8 mouse cellular contexts compared by ENCODE assay signal in the genomic region with DNA sequence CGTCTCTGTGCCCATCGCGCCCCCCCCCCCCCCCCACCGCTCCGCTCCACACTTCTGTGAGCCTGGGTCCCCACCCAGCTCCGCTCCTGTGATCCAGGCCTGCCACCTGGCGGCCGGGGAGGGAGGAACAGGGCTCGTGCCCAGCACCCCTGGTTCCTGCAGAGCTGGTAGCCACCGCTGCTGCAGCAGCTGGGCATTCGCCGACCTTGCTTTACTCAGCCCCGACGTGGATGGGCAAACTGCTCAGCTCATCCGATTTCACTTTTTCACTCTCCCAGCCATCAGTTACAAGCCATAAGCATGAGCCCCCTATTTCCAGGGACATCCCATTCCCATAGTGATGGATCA. TPM values are rescaled to one million over a fixed set of nuclear protein-coding genes. Genes with fewer than 3 reads are reported as not detected.
DNase-seq lines count a peak whose midpoint lies in the region; ATAC-seq lines count a peak whose summit lies in the region.

No protein-coding gene starts in this region.

- DNase-seq in cerebellum, adult 8-10 months: no peak
- DNase-seq in embryo, embryonic 10 days (ENCODE audit: low spot score): peak; percentile 86
- peak; percentile 85 for DNase-seq in gastrocnemius, postnatal 25 days
- DNase-seq in left cerebral cortex, postnatal 36 days (ENCODE audit: low spot score in 2 of 2): peak; percentile 68 to 75
- peak; percentile 88 for DNase-seq in mesoderm, embryonic 11.5 days (ENCODE audit: low read depth, low spot score)
- peak; percentile 70 for DNase-seq in right cerebral cortex, postnatal 4 days

- intact Hi-C loops in left cerebral cortex, postnatal 36 days (cut with DNase I): loop anchor here (2.0 kb wide), 1 partner anchor 18 kb away; no protein-coding TSS in a partner anchor

- ATAC-seq in cerebellum, adult (ENCODE audit: insufficient number of reproducible peaks, low FRiP score, low TSS enrichment): 0 out of 2 replicates have a peak, but pooled peaks have one; percentile 49
- peak; percentile 66 for ATAC-seq in inflammation-experienced regulatory T-cells, adult 6 months

RNA-seq across cellular contexts. Expression of gene Six5, which starts 1.2 kb away (rescaled TPM):
- 1 to 10 TPM; 2.0 to 2.7 TPM for total RNA-seq in gastrocnemius, postnatal 25 days (2021)
- polyA plus RNA-seq in inflammation-experienced regulatory T-cells, adult 6 months (2017; shearing (Covaris generic)): 1 to 10 TPM in 2 of 3 experiments, under 1 TPM in 1; 0.15 to 1.2 (median 1.0) TPM
- total RNA-seq in left cerebral cortex, postnatal 36 days (2021): 1 to 10 TPM; 1.6 to 2.6 TPM

RNA-seq across cellular contexts. Expression of gene Dmpk, which starts 9.5 kb away (rescaled TPM):
- total RNA-seq in gastrocnemius, postnatal 25 days (2021): 100 to 1,000 TPM; 315 to 350 TPM
- polyA plus RNA-seq in inflammation-experienced regulatory T-cells, adult 6 months (2017; shearing (Covaris generic)): not detected
- total RNA-seq in left cerebral cortex, postnatal 36 days (2021): 10 to 100 TPM; 21.4 to 40.2 TPM

RNA-seq across cellular contexts. Expression of gene Dmwd, which starts 17.1 kb away (rescaled TPM):
- total RNA-seq in gastrocnemius, postnatal 25 days (2021): 10 to 100 TPM; 22.4 to 22.7 TPM
- polyA plus RNA-seq in inflammation-experienced regulatory T-cells, adult 6 months (2017; shearing (Covaris generic)): under 1 TPM in 1 of 3 experiments, not detected in 2; 0.27 TPM
- total RNA-seq in left cerebral cortex, postnatal 36 days (2021): 100 to 1,000 TPM; 146 to 148 TPM

RNA-seq across cellular contexts. Expression of gene Gm4969, which starts 25.0 kb away (rescaled TPM):
- not detected for total RNA-seq in gastrocnemius, postnatal 25 days (2021)
- under 1 TPM in 1 of 3 experiments, not detected in 2; 0.11 TPM for polyA plus RNA-seq in inflammation-experienced regulatory T-cells, adult 6 months (2017; shearing (Covaris generic))
- under 1 TPM; 0.37 to 0.41 TPM for total RNA-seq in left cerebral cortex, postnatal 36 days (2021)

RNA-seq across cellular contexts. Expression of gene Fbxo46, which starts 26.5 kb away (rescaled TPM):
- 1 to 10 TPM; 2.9 TPM for total RNA-seq in gastrocnemius, postnatal 25 days (2021)
- 10 to 100 TPM; 18.3 to 20.6 (median 20.0) TPM for polyA plus RNA-seq in inflammation-experienced regulatory T-cells, adult 6 months (2017; shearing (Covaris generic))
- total RNA-seq in left cerebral cortex, postnatal 36 days (2021): 10 to 100 TPM; 14.0 to 14.3 TPM

Comparison
In these comparisons a context has a peak if more than half of its experiments do, and no peak if none do; other contexts are left out.
1. RNA of gene Dmpk, which starts 9.5 kb away (total RNA-seq): 315 to 350 TPM in gastrocnemius, postnatal 25 days; 21.4 to 40.2 TPM in left cerebral cortex, postnatal 36 days; every median in the first group is over 4 times any median in the second.
2. RNA of gene Dmwd, which starts 17.1 kb away (total RNA-seq): 146 to 148 TPM in left cerebral cortex, postnatal 36 days; 22.4 to 22.7 TPM in gastrocnemius, postnatal 25 days; every median in the first group is over 4 times any median in the second.